Mouse (Mus musculus): Measurements from ENCODE around the gene Zfhx3.

DNA sequence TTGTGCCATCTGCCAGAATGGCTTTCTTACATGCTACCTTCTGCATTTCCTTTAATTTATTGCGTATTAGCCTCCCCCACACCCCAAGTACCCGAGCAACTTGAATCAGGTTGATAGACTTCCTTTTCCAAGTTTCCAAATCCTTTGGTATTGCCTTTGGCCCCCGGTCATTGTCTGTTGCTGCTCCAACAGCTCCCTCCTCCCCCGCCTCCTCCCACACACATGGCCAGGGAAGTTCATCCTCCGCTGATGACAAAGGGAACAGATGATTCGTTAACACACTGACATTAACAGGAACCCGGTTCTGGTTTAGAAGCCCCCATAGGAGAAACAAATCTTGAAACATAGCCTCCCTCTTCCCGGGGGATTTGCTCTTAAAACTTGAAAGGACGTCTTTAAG is 917.5 kb downstream of the Zfhx3 start:
- TF ChIP-seq CTCF (IDR thresholded peaks at IDR 0.05; ENCODE audit: low read depth, low read length): no peak
- TF ChIP-seq EP300 (IDR thresholded peaks at IDR 0.05; ENCODE audit: insufficient read depth, low read depth, low read length): no peak
